Mouse (Mus musculus) neural tube, embryonic 11.5 days (tissue): Measurements from ENCODE around the gene Bpifb1. TPM values are rescaled to one million over a fixed set of nuclear protein-coding genes. Genes with fewer than 3 reads are reported as not detected.
"Not testable (repeated sequence)": the region's sequence is repeated elsewhere in the genome, so short reads cannot be mapped to it uniquely, and the experiment has no call there.

Experiments
- ATAC-seq: fragments of 200-750 bp; cut with Nextera tagmentation; 2 replicates; pipeline ENCODE4 v1.8.0; 2017; ENCODE audit warnings: moderate number of reproducible peaks, mild to moderate bottlenecking, moderate TSS enrichment, moderate library complexity; ENCODE audit not compliant: insufficient read depth, low FRiP score, low TSS enrichment
- DNase-seq: peaks from one replicate; pipeline ENCODE4 v3.0.0-alpha.2; 2015; ENCODE audit warnings: low spot score
- H3K27ac ChIP-seq: fragments of 300-500 bp; sonication (generic); 2 replicates; pipeline ENCODE4 v1.5.1; 2014; ENCODE audit warnings: low read depth, mild to moderate bottlenecking, low read length
- H3K27me3 ChIP-seq: fragments of 300-500 bp; sonication (generic); 2 replicates; pipeline ENCODE4 v1.6.1; 2014; ENCODE audit warnings: mild to moderate bottlenecking, low read length, mixed read lengths; ENCODE audit not compliant: control insufficient read depth, insufficient read depth
- H3K36me3 ChIP-seq: fragments of 300-500 bp; sonication (generic); 2 replicates; pipeline ENCODE4 v1.6.1; 2014; ENCODE audit warnings: mild to moderate bottlenecking, low read length, moderate library complexity, mixed read lengths; ENCODE audit not compliant: control insufficient read depth, insufficient read depth
- H3K4me1 ChIP-seq: fragments of 300-500 bp; sonication (generic); 2 replicates; pipeline ENCODE4 v1.6.1; 2014; ENCODE audit warnings: low read length, mixed read lengths; ENCODE audit not compliant: control insufficient read depth, insufficient read depth
- H3K4me2 ChIP-seq: fragments of 300-500 bp; sonication (generic); 2 replicates; pipeline ENCODE4 v1.6.1; 2014; ENCODE audit warnings: low read depth, mild to moderate bottlenecking, moderate library complexity
- H3K4me3 ChIP-seq: fragments of 300-500 bp; sonication (generic); 2 replicates; pipeline ENCODE4 v1.5.1; 2014; ENCODE audit warnings: low read depth, low read length
- H3K9ac ChIP-seq: fragments of 300-500 bp; sonication (generic); 2 replicates; pipeline ENCODE4 v1.6.1; 2014; ENCODE audit warnings: mild to moderate bottlenecking, low read length
- H3K9me3 ChIP-seq: fragments of 300-500 bp; sonication (generic); 2 replicates; pipeline ENCODE4 v1.6.1; 2016; ENCODE audit warnings: low read length; ENCODE audit not compliant: control insufficient read depth
- whole genome bisulfite sequencing: fragments of 180-500 bp; shearing (Covaris S2); extraction: QIAGEN DNeasy Blood & Tissue Kit; methylation state at CpG from one replicate; pipeline ENCODE4 v1.1.7; 2014; 5-methylcytosine and 5-hydroxymethylcytosine counted together
- polyA plus RNA-seq: library from polyadenylated mRNA; unstranded; fragments of >200 nt; fragmentation: Nextera tagmentation; extraction: Ambion mirVana; gene quantifications from 2 replicates; pipeline ENCODE4 v1.2.1, GENCODE M21; 2014

Gene Bpifb1
- polyA plus RNA-seq, 1 experiment from 2014 or later, result not detected

DNA sequence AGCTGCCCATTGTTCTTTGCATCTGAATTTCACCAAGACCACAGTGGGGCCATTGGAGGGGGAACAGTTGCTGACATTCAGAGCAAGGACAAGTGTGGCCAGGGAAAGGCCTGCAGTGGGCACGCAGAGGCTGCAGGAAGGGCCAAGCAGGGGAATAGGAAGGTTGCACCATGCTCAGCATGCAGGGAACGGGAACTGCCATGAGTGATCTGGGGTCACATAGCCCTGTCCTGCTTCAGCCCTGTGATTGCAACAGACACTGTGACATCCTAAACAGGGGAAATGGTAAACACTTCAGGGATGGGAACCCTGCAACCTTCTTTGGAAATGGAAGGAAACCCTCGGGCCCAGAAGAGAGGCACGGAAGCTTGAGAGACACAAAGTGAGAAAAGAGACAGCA is 64.6 kb downstream of the Bpifb1 start:
- not testable (repeated sequence) for H3K36me3 ChIP-seq, H3K9ac ChIP-seq, H3K4me2 ChIP-seq, H3K9me3 ChIP-seq, H3K4me3 ChIP-seq, DNase-seq, H3K27me3 ChIP-seq, H3K27ac ChIP-seq, ATAC-seq, H3K4me1 ChIP-seq
- 88% methylated on average over 2 of the region's 4 CpGs for WGBS

- H3K9ac ChIP-seq, result no peak overlapping the region
- no peak overlapping the region for H3K4me3 ChIP-seq
- no peaks in the 10 kb centered on the region for H3K27me3 ChIP-seq
- ATAC-seq (no peak), DNase-seq (no peak)
- H3K27ac ChIP-seq, result no peak overlapping the region
- WGBS, result 89% methylated on average over 4 of the region's 4 CpGs
- no peaks in the 10 kb centered on the region for H3K36me3 ChIP-seq
- H3K9me3 ChIP-seq, result no peaks in the 10 kb centered on the region
- no peaks in the 10 kb centered on the region for H3K4me1 ChIP-seq
- H3K4me2 ChIP-seq, result no peak overlapping the region
Observed at GRCm38 (mm10) chr2:154255770-154256169, 65.2 kb downstream of the Bpifb1 start.

DNA sequence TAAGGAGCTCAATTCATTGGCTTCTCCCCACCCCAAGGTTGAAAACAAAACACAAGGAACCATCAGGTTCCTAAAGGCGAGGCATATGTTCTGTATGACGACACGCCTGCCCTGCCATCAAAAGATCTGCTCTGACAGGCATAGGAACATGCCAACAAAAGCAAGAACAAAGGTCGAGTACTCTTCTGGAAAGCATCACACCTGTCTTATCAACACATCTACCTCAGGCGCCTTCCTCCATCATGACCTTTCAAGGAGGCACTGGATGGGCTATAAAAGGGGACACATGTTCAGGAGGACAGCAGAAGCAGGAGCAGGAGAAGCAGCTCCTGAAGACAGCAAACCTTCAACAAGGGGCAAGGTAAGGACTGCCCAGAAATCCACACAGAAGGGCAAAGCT is 66.9 kb downstream of the Bpifb1 start, which contains the start of gene Bpifb9a:
Gene Bpifb9a (plus strand): TSS at position 301 of the 400 bp plus-strand sequence.
- not testable (repeated sequence) for H3K9ac ChIP-seq, DNase-seq, H3K9me3 ChIP-seq, ATAC-seq, H3K27ac ChIP-seq, H3K4me1 ChIP-seq, H3K27me3 ChIP-seq, H3K36me3 ChIP-seq, H3K4me3 ChIP-seq, H3K4me2 ChIP-seq
- 83% methylated on average over 5 of the region's 5 CpGs for WGBS

GRCm38 (mm10) chr2:154264397-154264796 is 73.8 kb downstream of the Bpifb1 start:
- not testable (repeated sequence) for H3K9ac ChIP-seq, H3K4me2 ChIP-seq, H3K27ac ChIP-seq, H3K9me3 ChIP-seq, H3K4me1 ChIP-seq, ATAC-seq, DNase-seq, H3K27me3 ChIP-seq, H3K4me3 ChIP-seq, H3K36me3 ChIP-seq
- 57% methylated on average over 3 of the region's 3 CpGs for WGBS

Other genes with a start within 250 kb of the Bpifb1 start
- not detected in 2 replicates for gene Bpifa6, start 215.9 kb upstream of the Bpifb1 start, polyA plus RNA-seq
- gene Bpifa2, start 182.6 kb upstream of the Bpifb1 start, polyA plus RNA-seq, result not detected in 2 replicates
- gene Bpifa3, start 60.5 kb upstream of the Bpifb1 start, polyA plus RNA-seq, result not detected in 2 replicates
- not detected in 2 replicates for gene Bpifa1, start 47.9 kb upstream of the Bpifb1 start, polyA plus RNA-seq
- not detected in 2 replicates for gene Bpifa5, start 28.2 kb upstream of the Bpifb1 start, polyA plus RNA-seq
- 0.15 TPM in 1 of 2 replicates, not detected in the other for gene Bpifb5, start 32.9 kb downstream of the Bpifb1 start, polyA plus RNA-seq
- not detected in 2 replicates for gene Bpifb9a, start 67.0 kb downstream of the Bpifb1 start, polyA plus RNA-seq
- gene Bpifb9b, start 116.4 kb downstream of the Bpifb1 start, polyA plus RNA-seq, result not detected in 2 replicates
- gene Cdk5rap1, start 182.2 kb downstream of the Bpifb1 start, polyA plus RNA-seq, result 15.8 and 16.0 TPM in 2 replicates
- 2.8 TPM in 2 replicates for gene Snta1, start 217.3 kb downstream of the Bpifb1 start, polyA plus RNA-seq
- gene Cbfa2t2, start 245.7 kb downstream of the Bpifb1 start, polyA plus RNA-seq, result 62.6 and 63.6 TPM in 2 replicates